Mouse (Mus musculus) E14TG2a.4 (cell line): ENCODE data around the gene 1810055G02Rik.

Experiments
- CTCF ChIP-seq: conservative IDR thresholded peaks from 2 replicates; pipeline ENCODE4 v1.5.1; 2014; ENCODE audit warnings: low read length
- NANOG ChIP-seq: IDR thresholded peaks from 2 replicates; pipeline ENCODE4 v1.6.1; 2014; ENCODE audit warnings: borderline replicate concordance, low read length, mixed read lengths
- POU5F1 ChIP-seq: IDR thresholded peaks from 2 replicates; pipeline ENCODE4 v1.6.1; 2014; ENCODE audit warnings: low read length, borderline replicate concordance

DNA sequence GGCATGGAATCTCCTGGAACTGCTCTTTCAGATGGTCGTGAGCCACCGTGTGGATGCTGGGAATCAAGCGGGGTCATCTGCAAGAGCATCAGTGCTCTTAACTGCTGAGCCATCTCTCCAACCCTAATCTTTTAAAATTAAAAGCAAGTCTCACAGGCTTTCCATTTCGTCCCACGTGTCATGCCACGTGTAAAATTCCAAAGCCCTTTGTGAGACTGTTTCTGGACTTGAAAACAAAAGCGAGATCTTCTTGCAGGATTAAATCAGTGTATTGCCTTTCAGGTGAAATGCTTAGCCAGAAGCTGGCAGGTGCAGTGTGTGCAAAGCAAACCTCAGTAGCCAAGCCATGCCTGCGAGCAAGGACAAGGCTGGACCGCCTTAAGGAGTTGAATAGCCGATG lies 540 bp upstream of the 1810055G02Rik start:
- TF ChIP-seq CTCF (no peak), POU5F1 (no peak), NANOG (no peak)
